Mouse (Mus musculus): ENCODE measurements around the gene A1cf.
A peak's percentile ranks its signal among the peaks of the same experiment; 100 is the strongest.

A1cf gene

GRCm38 (mm10) chr19:31953799-31954198, 85.2 kb downstream of the A1cf start:
- no peak for DNase-seq (ENCODE audit: low spot score)

DNA sequence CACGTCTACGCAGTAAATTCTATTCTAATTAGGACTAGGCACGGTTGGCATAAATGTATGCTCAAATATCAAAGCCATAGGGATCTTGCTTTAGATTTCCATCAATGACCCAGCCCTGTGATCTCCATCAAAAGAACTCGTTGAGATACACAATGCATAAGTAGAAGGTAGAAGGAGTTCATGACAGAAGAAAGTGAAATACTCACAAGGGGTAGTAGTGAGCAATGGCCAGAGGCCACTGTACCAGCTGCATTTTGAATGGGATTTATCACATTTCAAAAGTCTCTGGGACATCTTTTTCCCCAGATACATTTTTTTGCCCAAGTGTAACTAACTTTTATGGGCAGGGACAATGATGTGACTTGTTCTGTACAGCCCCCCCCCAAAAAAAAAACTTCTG, 85.7 kb downstream of the A1cf start:
- no peak for DNase-seq (ENCODE audit: low spot score)

DNA sequence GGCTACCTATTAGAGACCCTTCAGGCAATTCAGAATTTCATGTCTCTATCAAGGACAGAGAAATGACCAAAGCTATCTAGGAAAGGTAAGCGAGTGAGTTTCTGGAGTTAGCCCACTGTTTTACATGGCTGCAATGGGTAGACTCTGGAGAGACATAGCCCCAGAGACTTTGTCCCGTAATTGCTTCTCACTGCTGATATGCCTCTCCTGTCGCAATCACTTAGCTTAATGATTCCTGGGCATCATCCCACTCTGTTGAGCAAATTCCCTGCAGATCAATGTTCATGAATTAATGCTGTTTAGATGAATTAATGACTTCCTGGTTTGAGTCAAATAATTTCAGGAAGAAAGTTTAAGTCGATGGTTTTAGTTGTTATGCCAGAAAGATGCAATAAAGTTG, 86.1 kb downstream of the A1cf start:
- no peak for DNase-seq (ENCODE audit: low spot score)

- no peak for DNase-seq (ENCODE audit: low spot score)
These were observed 87.8 kb downstream of the A1cf start for GRCm38 (mm10) chr19:31956359-31956758.

GRCm38 (mm10) chr19:31960434-31960833, 91.9 kb downstream of the A1cf start:
- DNase-seq (ENCODE audit: low spot score), result no peak

- DNase-seq (ENCODE audit: low spot score), result no peak
These were observed 94.6 kb downstream of the A1cf start for GRCm38 (mm10) chr19:31963147-31963546.

- peak; percentile 14 for DNase-seq (ENCODE audit: low spot score)
These were observed 99.5 kb downstream of the A1cf start for GRCm38 (mm10) chr19:31967933-31968532.

DNA sequence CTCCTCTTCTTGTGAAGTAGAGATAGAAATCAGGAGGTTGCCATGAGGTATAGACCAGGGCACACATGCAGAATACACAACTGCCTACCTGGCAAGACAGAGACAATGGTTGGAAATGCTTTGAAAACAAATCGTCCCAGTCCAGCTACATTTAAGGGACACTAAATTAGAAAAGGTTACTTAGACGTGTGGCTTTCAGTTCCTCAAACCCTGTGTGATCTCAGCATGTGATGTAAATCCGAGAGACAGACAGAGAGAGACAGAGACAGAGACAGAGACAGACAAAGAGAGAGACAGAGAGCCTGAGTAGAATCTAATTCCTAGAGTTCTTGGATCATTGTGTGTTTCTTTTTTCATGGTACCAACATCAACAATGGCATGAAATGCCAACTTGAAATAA, 102.8 kb downstream of the A1cf start:
- DNase-seq (ENCODE audit: low spot score), result no peak

DNA sequence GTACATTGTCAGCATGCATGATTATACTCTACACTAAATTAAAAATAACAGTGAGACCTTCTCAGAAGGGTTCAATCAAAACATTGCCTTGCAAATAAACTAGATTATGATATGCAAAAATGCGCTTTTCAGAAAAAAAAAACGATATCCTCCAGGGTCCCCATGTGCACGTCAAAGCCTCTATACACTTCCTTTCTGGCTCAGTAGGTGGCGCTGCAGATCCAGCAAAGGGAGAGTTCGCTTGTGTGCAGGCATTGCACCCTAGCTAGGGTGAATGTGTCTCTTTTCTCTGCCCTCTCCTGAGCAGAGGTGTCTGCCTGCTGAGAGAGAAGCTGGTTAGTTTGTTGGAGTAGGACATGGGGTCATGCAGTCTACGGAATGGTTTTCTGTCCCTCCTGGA, 103.4 kb downstream of the A1cf start:
- peak; percentile 84 for DNase-seq (ENCODE audit: low spot score)

DNA sequence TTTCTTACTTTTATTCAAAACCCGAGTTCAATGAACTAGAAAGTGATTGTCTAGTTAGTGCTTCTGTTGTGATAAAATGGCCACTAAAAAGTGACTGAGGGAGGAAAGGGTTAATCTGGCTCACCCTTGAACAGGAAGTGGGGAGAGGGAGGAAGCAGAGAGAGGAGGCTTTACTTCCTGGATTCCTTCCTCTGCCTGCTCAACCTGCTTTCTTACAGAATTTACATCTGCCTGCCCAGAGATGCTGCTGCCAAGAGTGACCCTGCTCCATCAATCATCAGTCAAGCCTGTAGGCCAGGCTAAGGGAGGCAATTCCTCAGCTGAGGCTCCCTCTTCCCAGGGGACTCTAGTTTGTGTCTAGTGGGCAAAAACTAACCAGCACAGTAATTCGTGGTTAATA, 107.3 kb downstream of the A1cf start:
- no peak for DNase-seq (ENCODE audit: low spot score)

DNA sequence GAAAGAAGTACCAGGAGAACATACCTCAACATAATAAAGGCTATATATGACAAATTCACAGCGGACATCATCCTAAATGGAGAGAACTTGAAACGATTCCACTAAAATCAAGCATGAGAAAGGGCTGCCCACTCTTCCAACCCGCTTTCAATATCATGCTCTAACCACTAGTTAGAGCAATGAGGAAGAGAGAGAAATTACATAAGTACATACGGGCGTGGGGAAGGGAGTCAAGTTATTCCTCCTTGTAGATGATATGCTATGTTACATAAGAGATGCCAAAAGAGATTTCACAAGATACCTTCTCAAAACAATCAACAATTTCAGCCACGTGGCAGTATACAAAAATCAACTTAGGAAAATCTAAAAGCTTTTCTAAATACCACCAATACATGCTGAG, 122.5 kb downstream of the A1cf start:
- no peak for DNase-seq (ENCODE audit: low spot score)

- DNase-seq (ENCODE audit: low spot score), result no peak
These were observed 128.4 kb downstream of the A1cf start for GRCm38 (mm10) chr19:31996916-31997315.
